Mouse (Mus musculus) spleen, adult 2 months (tissue): Measurements from ENCODE around the gene Gpr153. TPM values are rescaled to one million over a fixed set of nuclear protein-coding genes. Genes with fewer than 3 reads are reported as not detected.

ENCODE experiments used
- DNase-seq, 2 experiments: peaks; one replicate each; pipeline versions ENCODE4 v3.0.0 to v3.0.0-alpha.2; 2012 to 2021; ENCODE audit warnings: low spot score in 2 of 2, low read depth in 1 of 2
- H3K27ac ChIP-seq: fragments of 200-500 bp; 2 replicates; pipeline ENCODE4 v1.5.1; 2012; ENCODE audit warnings: low read length, inconsistent platforms; ENCODE audit not compliant: insufficient read depth
- H3K27me3 ChIP-seq: fragments of 200-500 bp; 2 replicates; pipeline ENCODE4 v1.6.1; 2012; ENCODE audit warnings: mild to moderate bottlenecking, moderate library complexity, low read length, inconsistent platforms; ENCODE audit not compliant: control insufficient read depth, insufficient read depth
- H3K36me3 ChIP-seq: fragments of 200-500 bp; 2 replicates; pipeline ENCODE4 v1.6.1; 2012; ENCODE audit warnings: mild to moderate bottlenecking, low read length, inconsistent platforms; ENCODE audit not compliant: control insufficient read depth, insufficient read depth
- H3K4me1 ChIP-seq: fragments of 200-500 bp; 2 replicates; pipeline ENCODE4 v1.6.1; 2011; ENCODE audit warnings: inconsistent platforms; ENCODE audit not compliant: control insufficient read depth, insufficient read depth, insufficient read length
- H3K4me3 ChIP-seq: fragments of 200-500 bp; 2 replicates; pipeline ENCODE4 v1.5.1; 2011; ENCODE audit warnings: mild to moderate bottlenecking, inconsistent platforms; ENCODE audit not compliant: insufficient read depth, insufficient read length; ENCODE audit errors: extremely low read depth
- CTCF ChIP-seq: fragments of 200-500 bp; IDR thresholded peaks from 2 replicates; pipeline ENCODE4 v1.5.1; 2011; ENCODE audit warnings: mild to moderate bottlenecking, inconsistent platforms; ENCODE audit not compliant: insufficient read depth, insufficient read length, insufficient replicate concordance; ENCODE audit errors: extremely low read depth
- POLR2A ChIP-seq: fragments of 200-500 bp; IDR thresholded peaks from 2 replicates; pipeline ENCODE4 v1.6.1; 2011; ENCODE audit warnings: low read depth, low read length, inconsistent platforms
- WGBS: fragments of 180-500 bp; shearing (Covaris S2); methylation state at CpG from one replicate; pipeline ENCODE4 v1.1.7; 2018; 5-methylcytosine and 5-hydroxymethylcytosine counted together
- polyA plus RNA-seq: library from polyadenylated mRNA; depleted of rRNA; stranded (reverse); fragments of >200 nt; gene quantifications from 2 replicates; pipeline ENCODE4 v1.2.3, GENCODE M21; 2012

Gpr153 gene
- polyA plus RNA-seq, 1 experiment: 10.5 TPM

DNA sequence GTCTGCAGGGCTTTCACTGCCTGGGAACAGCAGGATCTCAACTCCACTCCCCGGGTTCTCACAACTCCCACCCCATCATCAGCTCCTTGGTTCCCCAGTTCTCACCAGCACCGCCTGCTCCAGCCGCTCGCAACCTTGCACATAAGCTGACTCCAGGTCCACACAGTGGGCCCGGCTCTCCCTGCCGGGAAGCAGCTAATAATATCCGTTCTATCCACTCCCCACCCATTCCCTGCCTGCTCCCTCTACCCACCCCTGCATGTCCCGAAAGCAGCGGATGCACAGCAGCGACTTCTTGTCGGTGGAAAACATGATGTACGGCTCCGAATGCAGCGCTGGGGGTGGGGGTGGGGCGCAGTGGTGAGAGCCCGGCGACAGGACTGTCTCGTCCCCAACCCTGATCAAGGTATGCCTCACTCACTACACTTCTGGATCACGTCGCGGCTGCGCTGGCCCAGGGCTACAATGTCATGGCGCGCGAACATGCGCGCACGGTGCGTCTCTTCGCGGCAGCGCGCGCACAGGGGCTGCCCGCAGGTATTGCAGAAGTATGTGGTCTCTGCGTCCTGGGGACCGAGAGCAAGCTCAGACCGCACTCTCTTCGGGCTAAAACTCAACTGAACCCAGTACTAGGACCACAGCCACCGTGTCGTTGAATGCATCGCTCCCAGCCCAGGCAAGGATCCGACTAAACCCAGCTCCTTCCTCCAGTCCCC is 41.6 kb downstream of the Gpr153 start:
- TF ChIP-seq CTCF (no peak), POLR2A (no peak)
- no peak for DNase-seq
- Histone ChIP-seq H3K36me3 (no peaks in the 10 kb centered on the region), H3K27ac (no peak overlapping the region), H3K27me3 (peaks cover 20% of the 10 kb centered on the region), H3K4me3 (no peak overlapping the region), H3K4me1 (no peaks in the 10 kb centered on the region)
- WGBS: 3% methylated on average over 43 of the region's 43 CpGs

DNA sequence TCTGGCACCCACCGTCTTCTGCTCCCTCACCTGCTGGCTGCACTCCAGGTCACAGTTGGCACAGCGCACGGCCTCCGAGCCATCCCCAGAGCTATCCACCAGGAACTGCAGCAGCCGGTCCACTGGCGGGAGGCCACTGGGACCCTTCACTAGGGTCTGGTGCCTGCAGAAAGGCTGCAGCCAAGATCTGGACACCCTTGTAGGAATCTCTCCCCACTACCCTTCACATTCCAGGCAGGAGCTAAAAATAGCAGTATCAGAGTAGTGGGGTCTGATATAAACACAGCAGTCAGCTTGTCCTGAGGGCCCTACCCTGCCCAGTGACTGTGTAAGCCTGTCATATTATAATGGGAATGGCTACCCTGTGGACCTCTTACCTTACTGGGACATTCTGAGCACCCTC is 43.6 kb downstream of the Gpr153 start:
- Histone ChIP-seq H3K4me1 (no peaks in the 10 kb centered on the region), H3K27ac (no peak overlapping the region), H3K27me3 (peaks cover 17% of the 10 kb centered on the region), H3K4me3 (no peak overlapping the region), H3K36me3 (no peaks in the 10 kb centered on the region)
- 89% methylated on average over 6 of the region's 6 CpGs for WGBS
- DNase-seq: no peak
- no peak for TF ChIP-seq CTCF
- TF ChIP-seq POLR2A: no peak

DNA sequence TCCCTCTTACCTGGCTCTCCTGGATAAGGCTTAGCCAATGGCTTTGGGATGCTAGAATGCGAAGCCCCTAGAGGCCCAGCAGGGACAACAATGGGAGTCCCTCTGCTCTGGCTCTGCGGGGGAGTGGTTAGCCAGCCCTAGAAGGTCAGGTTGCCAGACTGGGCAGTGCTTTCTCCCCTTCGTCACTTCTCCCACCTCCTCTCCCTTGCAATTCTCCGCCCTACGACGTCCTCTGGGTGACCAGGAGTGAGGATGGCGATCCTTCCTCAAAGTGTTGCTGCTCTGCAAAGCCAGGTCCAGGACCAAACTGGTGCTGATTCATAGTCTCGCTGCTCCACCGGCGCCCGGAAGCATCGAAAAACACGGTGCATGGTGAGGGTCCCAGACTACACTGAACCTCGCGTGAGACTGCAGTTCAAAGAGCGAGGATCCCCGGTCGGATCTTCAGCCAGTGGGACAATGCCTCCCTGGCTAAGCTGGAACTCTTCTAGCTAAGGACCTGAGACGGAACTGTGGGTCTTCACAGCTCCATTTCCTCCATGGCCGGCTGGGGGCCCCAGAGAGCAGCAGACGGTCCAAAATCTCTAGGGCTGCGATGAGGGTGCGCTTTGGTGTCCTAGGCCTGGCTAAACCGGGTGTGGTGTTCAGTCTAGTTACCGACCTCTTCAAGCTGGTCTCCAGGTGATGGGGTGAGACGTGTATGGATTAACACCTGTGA is 44.6 kb downstream of the Gpr153 start, which contains the start of gene Rnf207:
TSS of gene Rnf207 (minus strand) at position 477 of the 718 bp plus-strand sequence.
- Histone ChIP-seq H3K4me1 (no peaks in the 10 kb centered on the region), H3K36me3 (no peaks in the 10 kb centered on the region), H3K4me3 (no peak within 1 kb of the TSS), H3K27ac (no peak within 1 kb of the TSS), H3K27me3 (peaks cover 12% of the 10 kb centered on the region)
- peak; percentile 14 to 60 for DNase-seq
- 6% methylated on average over 26 of the region's 26 CpGs for WGBS
- TF ChIP-seq POLR2A: no peak
- peak; percentile 72; the same call in 1 of the 2 replicates for TF ChIP-seq CTCF

DNA sequence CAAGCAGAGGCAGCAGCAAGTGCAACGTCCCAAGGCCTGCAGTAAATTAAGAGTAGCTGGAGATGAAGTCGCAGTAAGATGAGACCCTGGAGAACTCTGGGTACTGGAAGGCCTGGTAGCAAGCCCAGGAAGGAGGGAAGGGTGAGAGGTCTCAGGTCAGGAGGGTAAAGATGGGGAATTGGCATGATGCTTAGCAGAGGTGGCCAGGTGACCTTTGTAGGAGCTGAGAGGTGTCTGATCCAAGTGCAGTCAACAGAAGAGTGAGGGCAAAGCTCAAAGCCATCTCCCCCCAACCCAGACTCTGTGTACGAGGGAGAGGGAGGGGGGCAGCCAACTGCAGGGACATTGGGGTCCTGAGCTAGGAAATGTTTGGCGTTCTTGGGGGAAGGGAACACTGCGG is 47.4 kb downstream of the Gpr153 start:
- H3K36me3 ChIP-seq: no peaks in the 10 kb centered on the region
- no peaks in the 10 kb centered on the region; the same call in 1 of the 2 replicates for H3K27me3 ChIP-seq
- no peak overlapping the region for H3K4me3 ChIP-seq
- no peak overlapping the region for H3K27ac ChIP-seq
- H3K4me1 ChIP-seq: 0 out of 2 replicates have a peak, but pooled peaks cover under 1% of the 10 kb centered on the region
- 80% methylated on average over 5 of the region's 5 CpGs for WGBS
- no peak for TF ChIP-seq POLR2A
- no peak for TF ChIP-seq CTCF
- DNase-seq: no peak

- H3K36me3 ChIP-seq: peaks cover 10% of the 10 kb centered on the region
- WGBS: 50% methylated on average over 16 of the region's 16 CpGs
- no peak for DNase-seq
Measured at GRCm38 (mm10) chr4:152324641-152325562, 50.9 kb downstream of the Gpr153 start.

GRCm38 (mm10) chr4:152325574-152326411 is 51.8 kb downstream of the Gpr153 start, which contains the start of gene Rpl22:
TSS of gene Rpl22 (plus strand) at chr4:152325742.
- peak; percentile 91 to 97 for DNase-seq
- no peaks in the 10 kb centered on the region for H3K27me3 ChIP-seq
- TF ChIP-seq POLR2A: 0 out of 2 replicates have a peak, but pooled peaks have one; percentile 12
- peak; percentile 1; the same call in 1 of the 2 replicates for TF ChIP-seq CTCF
- under 1% methylated on average over 70 of the region's 70 CpGs for WGBS
- H3K36me3 ChIP-seq: peaks cover 18% of the 10 kb centered on the region
- peaks cover 5% of the 10 kb centered on the region; the same call in 1 of the 2 replicates for H3K4me1 ChIP-seq
- H3K27ac ChIP-seq: peak within 1 kb of the TSS; percentile 55
- H3K4me3 ChIP-seq: peak within 1 kb of the TSS; percentile 79

More at GRCm38 (mm10) chr4:152324641-152325562, 50.9 kb downstream of the Gpr153 start:
- H3K27me3 ChIP-seq: no peaks in the 10 kb centered on the region
- H3K27ac ChIP-seq: peak overlapping the region; percentile 42
- no peak for TF ChIP-seq CTCF
- TF ChIP-seq POLR2A: no peak
- peaks cover 5% of the 10 kb centered on the region; the same call in 1 of the 2 replicates for H3K4me1 ChIP-seq
- H3K4me3 ChIP-seq: peak overlapping the region; percentile 52
